Mouse (Mus musculus): Measurements from ENCODE around the gene Jph4. TPM values are rescaled to one million over a fixed set of nuclear protein-coding genes. Genes with fewer than 3 reads are reported as not detected.

Jph4 gene
- polyA plus RNA-seq, 1 experiment from 2014 or later: 2.6 TPM

DNA sequence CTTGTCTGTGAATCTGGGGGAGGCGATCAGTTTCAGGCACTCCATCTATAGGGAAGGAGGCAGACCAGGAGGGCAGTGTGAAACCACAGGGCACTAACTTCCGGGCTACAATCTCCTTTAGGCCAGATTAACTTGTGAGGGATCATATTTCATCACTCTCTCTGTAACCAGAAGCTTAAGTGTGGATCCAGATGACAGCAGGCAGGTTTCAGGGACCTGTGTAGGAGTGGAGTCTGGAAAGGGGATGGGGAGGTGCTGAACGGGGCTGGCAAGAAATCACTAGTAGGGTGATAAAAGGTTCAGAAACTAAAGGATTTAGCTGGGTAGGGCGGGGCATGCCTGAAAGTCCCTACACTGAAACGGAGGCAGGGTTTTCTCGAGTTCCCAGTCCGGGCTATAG is 11.3 kb downstream of the Jph4 start:
- Histone ChIP-seq H3K36me3 (ENCODE audit: control insufficient read depth, insufficient read depth, low read length) (no peaks in the 10 kb centered on the region), H3K9me3 (ENCODE audit: control insufficient read depth, low read depth, low read length) (no peaks in the 10 kb centered on the region), H3K27me3 (ENCODE audit: control insufficient read depth, insufficient read depth, low read length) (no peaks in the 10 kb centered on the region), H3K4me1 (ENCODE audit: control insufficient read depth, insufficient read depth, low read length) (0 out of 2 replicates have a peak, but pooled peaks cover 8% of the 10 kb centered on the region), H3K4me2 (replicated peaks; ENCODE audit: low read depth, low read length) (peak overlapping the region; percentile 98), H3K9ac (replicated peaks; ENCODE audit: low read depth, low read length) (peak overlapping the region; percentile 49; the same call in 1 of the 2 replicates), H3K4me3 (ENCODE audit: low read depth, low read length) (peak overlapping the region; percentile 45), H3K27ac (ENCODE audit: low read length) (no peak overlapping the region; the same call in 1 of the 2 replicates)
- 5% methylated on average over 7 of the region's 7 CpGs for WGBS
- peak; percentile 1; the same call in 1 of the 2 replicates for ATAC-seq (ENCODE audit: insufficient number of reproducible peaks, insufficient read depth, low FRiP score, low read depth)

DNA sequence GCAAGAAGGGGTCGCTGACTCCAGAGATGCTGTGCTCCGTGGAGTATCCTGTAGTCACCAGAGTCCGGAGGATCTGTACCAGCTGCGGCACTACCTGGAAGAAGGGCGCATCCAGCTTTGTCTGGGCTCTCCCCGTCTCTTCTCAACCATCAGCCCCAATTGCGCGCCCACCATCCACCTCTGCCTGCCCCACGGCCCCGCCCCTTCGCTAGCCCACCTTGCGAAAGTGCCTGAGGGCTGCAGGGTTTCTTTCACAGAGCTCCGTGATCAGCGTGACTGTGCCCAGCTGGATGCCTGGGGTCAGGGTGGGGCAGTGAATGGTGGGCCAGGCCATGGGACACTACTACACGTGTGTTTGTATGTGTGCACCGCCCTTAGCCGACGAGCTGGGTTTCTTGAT is 12.4 kb downstream of the Jph4 start:
- no peak for ATAC-seq (ENCODE audit: insufficient number of reproducible peaks, insufficient read depth, low FRiP score, low read depth)
- H3K9ac ChIP-seq (replicated peaks; ENCODE audit: low read depth, low read length): no peak overlapping the region
- no peak overlapping the region for H3K4me3 ChIP-seq (ENCODE audit: low read depth, low read length)
- H3K9me3 ChIP-seq (ENCODE audit: control insufficient read depth, low read depth, low read length): no peaks in the 10 kb centered on the region
- H3K27ac ChIP-seq (ENCODE audit: low read length): no peak overlapping the region
- H3K36me3 ChIP-seq (ENCODE audit: control insufficient read depth, insufficient read depth, low read length): peaks cover under 1% of the 10 kb centered on the region; the same call in 1 of the 2 replicates
- 0 out of 2 replicates have a peak, but pooled peaks cover 7% of the 10 kb centered on the region for H3K4me1 ChIP-seq (ENCODE audit: control insufficient read depth, insufficient read depth, low read length)
- H3K4me2 ChIP-seq (replicated peaks; ENCODE audit: low read depth, low read length): no peak overlapping the region
- no peaks in the 10 kb centered on the region for H3K27me3 ChIP-seq (ENCODE audit: control insufficient read depth, insufficient read depth, low read length)
- WGBS: 82% methylated on average over 18 of the region's 18 CpGs

DNA sequence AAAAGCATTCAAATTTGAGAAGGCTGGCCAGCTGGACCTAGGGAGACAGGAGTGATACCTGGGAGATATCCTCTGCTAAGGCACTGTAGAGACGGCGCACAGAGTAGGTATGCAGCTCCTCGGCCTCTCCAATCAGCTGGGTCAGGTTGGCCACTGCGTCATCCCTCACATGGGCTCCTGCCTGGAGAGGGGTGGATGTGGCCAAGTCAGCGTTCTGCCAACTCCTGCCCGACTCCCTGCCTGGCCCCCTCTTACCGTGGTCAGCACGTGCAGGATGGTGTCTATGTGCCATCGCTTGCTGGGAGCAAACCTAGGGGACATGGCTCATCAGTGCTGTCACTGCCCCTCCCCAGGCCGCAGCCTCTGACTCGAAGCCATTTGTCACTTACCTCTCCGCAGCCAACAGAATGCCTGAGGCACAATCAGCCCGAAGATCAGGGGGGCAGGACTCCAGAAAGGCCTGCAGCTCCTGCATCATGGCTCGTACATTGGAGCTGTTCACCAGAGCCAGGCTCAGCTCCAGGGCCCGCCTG is 14.4 kb downstream of the Jph4 start:
- Histone ChIP-seq H3K4me2 (replicated peaks; ENCODE audit: low read depth, low read length) (no peak overlapping the region), H3K27me3 (ENCODE audit: control insufficient read depth, insufficient read depth, low read length) (no peaks in the 10 kb centered on the region), H3K4me1 (ENCODE audit: control insufficient read depth, insufficient read depth, low read length) (no peaks in the 10 kb centered on the region), H3K9me3 (ENCODE audit: control insufficient read depth, low read depth, low read length) (no peaks in the 10 kb centered on the region), H3K9ac (replicated peaks; ENCODE audit: low read depth, low read length) (no peak overlapping the region), H3K36me3 (ENCODE audit: control insufficient read depth, insufficient read depth, low read length) (peaks cover 10% of the 10 kb centered on the region), H3K27ac (ENCODE audit: low read length) (no peak overlapping the region), H3K4me3 (ENCODE audit: low read depth, low read length) (no peak overlapping the region)
- no peak for ATAC-seq (ENCODE audit: insufficient number of reproducible peaks, insufficient read depth, low FRiP score, low read depth)
- WGBS: 74% methylated on average over 15 of the region's 15 CpGs

DNA sequence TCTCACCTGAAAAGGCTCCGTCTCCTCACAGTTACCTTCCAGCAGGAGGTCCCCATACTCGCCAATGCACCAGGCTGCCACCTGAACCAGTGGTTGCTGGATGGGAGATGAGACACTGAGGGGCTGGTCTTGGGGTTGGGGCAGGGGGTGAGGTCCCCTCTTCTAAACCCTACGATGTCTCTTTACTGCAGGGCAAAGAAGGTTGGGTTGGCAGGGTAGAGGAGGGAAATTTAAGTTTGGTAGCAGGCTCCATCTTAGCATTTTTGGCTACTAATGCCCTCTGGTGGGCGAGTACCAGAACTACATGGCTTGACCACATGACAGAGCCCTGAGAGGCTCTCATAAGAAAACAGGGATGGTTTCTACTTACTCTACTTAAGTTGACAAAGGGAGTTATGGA is 15.1 kb downstream of the Jph4 start:
- no peaks in the 10 kb centered on the region for H3K9me3 ChIP-seq (ENCODE audit: control insufficient read depth, low read depth, low read length)
- no peaks in the 10 kb centered on the region for H3K27me3 ChIP-seq (ENCODE audit: control insufficient read depth, insufficient read depth, low read length)
- H3K27ac ChIP-seq (ENCODE audit: low read length): no peak overlapping the region
- H3K4me3 ChIP-seq (ENCODE audit: low read depth, low read length): no peak overlapping the region
- H3K36me3 ChIP-seq (ENCODE audit: control insufficient read depth, insufficient read depth, low read length): peaks cover 10% of the 10 kb centered on the region
- H3K4me2 ChIP-seq (replicated peaks; ENCODE audit: low read depth, low read length): no peak overlapping the region
- WGBS: 57% methylated on average over 4 of the region's 4 CpGs
- H3K4me1 ChIP-seq (ENCODE audit: control insufficient read depth, insufficient read depth, low read length): 0 out of 2 replicates have a peak, but pooled peaks cover 5% of the 10 kb centered on the region
- ATAC-seq (ENCODE audit: insufficient number of reproducible peaks, insufficient read depth, low FRiP score, low read depth): no peak
- H3K9ac ChIP-seq (replicated peaks; ENCODE audit: low read depth, low read length): no peak overlapping the region

DNA sequence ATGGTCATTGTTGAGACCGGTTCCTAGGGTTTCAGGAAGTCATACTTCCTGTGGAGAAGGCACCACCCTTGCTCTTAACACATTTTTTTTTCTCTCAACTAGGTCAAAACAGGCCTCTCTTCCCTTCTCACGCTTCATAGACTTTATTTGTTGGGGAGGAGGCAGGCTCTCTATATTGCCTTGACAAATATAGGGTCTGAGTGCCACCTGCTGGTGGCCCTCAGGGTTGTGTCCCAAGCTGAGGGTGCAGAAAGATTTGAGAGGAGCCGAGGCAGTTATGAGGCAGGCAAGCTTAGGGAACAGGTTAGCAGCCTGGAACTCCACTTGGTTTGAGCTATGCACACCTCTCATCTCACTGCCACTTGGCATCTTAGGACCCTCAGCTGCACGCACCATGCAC is 18.7 kb downstream of the Jph4 start:
- Histone ChIP-seq H3K4me3 (ENCODE audit: low read depth, low read length) (no peak overlapping the region), H3K36me3 (ENCODE audit: control insufficient read depth, insufficient read depth, low read length) (peaks cover 10% of the 10 kb centered on the region), H3K4me1 (ENCODE audit: control insufficient read depth, insufficient read depth, low read length) (peaks cover 17% of the 10 kb centered on the region), H3K27ac (ENCODE audit: low read length) (no peak overlapping the region), H3K9me3 (ENCODE audit: control insufficient read depth, low read depth, low read length) (no peaks in the 10 kb centered on the region), H3K27me3 (ENCODE audit: control insufficient read depth, insufficient read depth, low read length) (no peaks in the 10 kb centered on the region), H3K9ac (replicated peaks; ENCODE audit: low read depth, low read length) (no peak overlapping the region), H3K4me2 (replicated peaks; ENCODE audit: low read depth, low read length) (no peak overlapping the region)
- no peak for ATAC-seq (ENCODE audit: insufficient number of reproducible peaks, insufficient read depth, low FRiP score, low read depth)
- 69% methylated on average over 4 of the region's 4 CpGs for WGBS

DNA sequence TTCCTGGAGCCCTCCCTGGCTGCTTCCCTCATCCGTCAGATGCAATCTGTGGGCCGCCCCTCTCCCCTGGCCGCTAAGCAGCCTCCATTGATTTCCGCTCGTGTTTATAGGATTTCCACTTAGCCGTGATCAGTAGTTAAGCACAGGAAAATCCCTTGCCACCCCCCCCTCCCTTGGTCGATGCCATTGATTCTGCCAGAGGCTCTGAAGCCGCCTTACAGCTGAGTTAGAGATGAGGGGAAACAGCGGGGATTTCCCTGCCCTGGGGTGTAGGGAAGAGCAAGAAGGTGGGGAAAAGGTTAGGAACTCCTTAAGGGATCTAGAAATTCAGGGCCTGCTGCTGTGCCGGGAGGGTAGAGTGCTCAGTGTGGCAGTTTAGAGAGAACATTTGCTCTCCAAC is 19.1 kb downstream of the Jph4 start:
- H3K27ac ChIP-seq (ENCODE audit: low read length): no peak overlapping the region; the same call in 1 of the 2 replicates

DNA sequence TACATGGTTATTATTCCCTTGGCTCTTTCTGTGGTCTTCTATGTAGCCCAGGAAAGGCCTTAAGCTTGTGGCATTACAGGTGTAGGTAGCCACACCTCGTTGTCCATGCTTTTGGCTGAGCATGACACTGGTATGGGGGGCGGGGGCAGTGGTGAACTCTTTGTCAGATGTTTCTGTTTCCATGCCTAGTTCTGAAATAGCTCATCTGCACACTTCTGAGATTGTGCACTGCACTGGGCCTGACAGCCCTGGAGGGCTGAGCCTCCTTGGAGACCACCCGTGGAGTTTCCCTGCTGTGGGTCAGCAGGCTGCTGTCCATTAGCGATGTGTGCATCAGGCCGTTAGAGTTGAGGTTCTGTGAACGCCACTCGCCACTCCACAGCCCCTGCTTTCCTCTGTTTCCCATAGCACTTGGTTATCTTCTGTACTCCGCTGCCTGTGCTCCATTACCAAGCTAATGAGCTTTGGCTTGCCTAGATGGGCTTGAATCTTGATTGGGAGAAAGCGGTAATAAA is 20.1 kb downstream of the Jph4 start:
- WGBS: 49% methylated on average over 9 of the region's 9 CpGs
- Histone ChIP-seq H3K36me3 (ENCODE audit: control insufficient read depth, insufficient read depth, low read length) (peaks cover 10% of the 10 kb centered on the region), H3K4me3 (ENCODE audit: low read depth, low read length) (no peak overlapping the region), H3K9me3 (ENCODE audit: control insufficient read depth, low read depth, low read length) (no peaks in the 10 kb centered on the region), H3K9ac (replicated peaks; ENCODE audit: low read depth, low read length) (no peak overlapping the region), H3K4me2 (replicated peaks; ENCODE audit: low read depth, low read length) (peak overlapping the region; percentile 12; the same call in 1 of the 2 replicates), H3K4me1 (ENCODE audit: control insufficient read depth, insufficient read depth, low read length) (peaks cover 17% of the 10 kb centered on the region), H3K27me3 (ENCODE audit: control insufficient read depth, insufficient read depth, low read length) (no peaks in the 10 kb centered on the region), H3K27ac (ENCODE audit: low read length) (no peak overlapping the region)
- ATAC-seq (ENCODE audit: insufficient number of reproducible peaks, insufficient read depth, low FRiP score, low read depth): no peak

More for the DNA sequence above, 19.1 kb downstream of the Jph4 start:
- H3K4me1 ChIP-seq (ENCODE audit: control insufficient read depth, insufficient read depth, low read length): peaks cover 17% of the 10 kb centered on the region
- H3K27me3 ChIP-seq (ENCODE audit: control insufficient read depth, insufficient read depth, low read length): no peaks in the 10 kb centered on the region
- no peaks in the 10 kb centered on the region for H3K9me3 ChIP-seq (ENCODE audit: control insufficient read depth, low read depth, low read length)
- WGBS: 59% methylated on average over 10 of the region's 10 CpGs
- H3K9ac ChIP-seq (replicated peaks; ENCODE audit: low read depth, low read length): no peak overlapping the region
- H3K4me3 ChIP-seq (ENCODE audit: low read depth, low read length): no peak overlapping the region
- H3K4me2 ChIP-seq (replicated peaks; ENCODE audit: low read depth, low read length): no peak overlapping the region
- no peak for ATAC-seq (ENCODE audit: insufficient number of reproducible peaks, insufficient read depth, low FRiP score, low read depth)
- peaks cover 10% of the 10 kb centered on the region for H3K36me3 ChIP-seq (ENCODE audit: control insufficient read depth, insufficient read depth, low read length)

DNA sequence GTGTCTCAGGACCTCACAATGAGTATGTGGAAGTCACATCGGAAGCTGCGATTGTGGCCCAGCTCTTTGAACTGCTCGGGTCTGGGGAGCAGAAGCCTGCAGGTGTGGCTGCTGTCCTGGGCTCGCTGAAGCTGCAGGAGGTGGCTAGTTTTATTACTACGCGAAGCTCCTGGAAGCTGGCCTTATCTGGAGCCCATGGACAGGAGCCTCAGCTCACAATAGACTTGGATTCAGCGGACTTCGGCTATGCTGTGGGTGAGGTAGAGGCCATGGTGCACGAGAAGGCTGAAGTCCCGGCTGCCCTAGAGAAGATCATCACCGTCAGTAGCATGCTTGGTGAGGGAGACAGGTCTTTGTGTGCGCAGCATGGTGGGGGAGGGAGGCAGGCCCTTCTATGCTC is 21.1 kb downstream of the Jph4 start:
- peak overlapping the region; percentile 68 for H3K4me2 ChIP-seq (replicated peaks; ENCODE audit: low read depth, low read length)
- H3K9ac ChIP-seq (replicated peaks; ENCODE audit: low read depth, low read length): peak overlapping the region; percentile 28; the same call in 1 of the 2 replicates
- peak overlapping the region; percentile 59; the same call in 1 of the 2 replicates for H3K27ac ChIP-seq (ENCODE audit: low read length)
- H3K9me3 ChIP-seq (ENCODE audit: control insufficient read depth, low read depth, low read length): no peaks in the 10 kb centered on the region
- 57% methylated on average over 12 of the region's 12 CpGs for WGBS
- peaks cover 10% of the 10 kb centered on the region for H3K36me3 ChIP-seq (ENCODE audit: control insufficient read depth, insufficient read depth, low read length)
- peaks cover 17% of the 10 kb centered on the region for H3K4me1 ChIP-seq (ENCODE audit: control insufficient read depth, insufficient read depth, low read length)
- peak overlapping the region; percentile 50 for H3K4me3 ChIP-seq (ENCODE audit: low read depth, low read length)
- ATAC-seq (ENCODE audit: insufficient number of reproducible peaks, insufficient read depth, low FRiP score, low read depth): no peak
- no peaks in the 10 kb centered on the region for H3K27me3 ChIP-seq (ENCODE audit: control insufficient read depth, insufficient read depth, low read length)
